Mouse (Mus musculus) urinary bladder, postnatal 10 days (tissue): ENCODE measurements at regions not wholly inside any gene's neighbourhood (a gene's known extent, or its start where the extent isn't known, plus 50 kb on each side); places are given as distances from the start of the nearest gene placed in this dataset.

Experiments used
- DNase-seq: peaks from one replicate; pipeline ENCODE4 v3.0.0; 2022; ENCODE audit warnings: low spot score

DNA sequence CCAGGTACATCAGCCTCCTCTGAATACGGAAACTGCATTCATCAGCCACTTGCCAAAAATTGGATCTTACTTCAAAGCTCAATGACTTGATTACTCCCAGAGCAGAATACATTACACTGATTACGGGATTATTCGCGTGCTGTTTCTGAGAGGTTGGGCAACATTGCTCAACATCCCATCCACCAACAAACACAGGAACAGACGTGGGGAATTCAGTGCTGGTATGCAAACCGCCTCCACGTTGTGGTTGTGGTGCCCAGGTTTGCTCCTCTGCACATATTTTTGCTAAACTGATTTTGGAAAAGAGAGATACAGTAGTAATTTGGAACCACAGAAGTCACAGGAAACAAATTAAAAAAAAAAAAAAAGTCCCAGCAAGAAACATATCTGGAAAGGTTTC, 266.9 kb downstream of the Dhx15 start:
- no peak for DNase-seq

- DNase-seq: no peak
Observed at GRCm38 (mm10) chr5:51922973-51923372, 267.3 kb downstream of the Dhx15 start.

DNA sequence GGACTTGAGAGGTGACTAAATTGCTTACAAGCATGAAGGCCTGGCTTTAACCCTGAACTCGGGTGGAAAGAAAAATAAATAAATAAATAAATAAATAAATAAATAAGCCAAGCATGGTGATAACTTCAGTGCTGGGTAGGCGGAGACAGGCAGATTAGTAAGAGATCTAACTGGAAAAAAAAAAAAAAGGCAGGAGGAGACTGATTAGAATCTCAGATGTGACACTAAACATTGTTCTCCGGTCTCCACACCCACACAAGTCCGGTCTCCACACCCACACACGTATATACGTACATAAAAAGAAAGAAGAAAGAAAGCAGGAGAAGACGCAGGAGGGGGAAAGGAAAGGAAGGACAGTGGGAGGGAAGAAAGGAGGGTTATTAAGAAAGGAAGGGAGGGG, 267.8 kb downstream of the Dhx15 start:
- DNase-seq: no peak

GRCm38 (mm10) chr5:51917812-51918448, 272.4 kb downstream of the Dhx15 start:
- no peak for DNase-seq

DNA sequence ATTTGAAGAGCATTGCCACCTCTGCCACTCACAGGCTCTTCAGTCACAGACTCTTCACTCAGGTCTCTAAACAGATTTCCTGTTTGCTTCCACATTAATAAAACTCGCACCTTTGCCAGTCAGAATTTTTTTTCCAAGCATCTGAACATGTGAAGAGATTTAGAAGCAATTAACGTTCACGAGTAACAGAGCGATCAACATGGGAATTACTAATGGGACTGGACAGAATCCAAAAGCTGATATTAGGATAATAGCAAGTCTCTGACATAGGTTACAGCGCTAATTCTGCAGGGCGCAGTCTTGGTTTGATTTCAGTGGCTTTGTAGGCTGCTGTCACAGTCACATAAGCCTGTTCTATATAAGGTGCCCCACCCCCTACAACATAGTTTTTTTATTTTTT, 275.6 kb downstream of the Dhx15 start:
- DNase-seq: no peak

GRCm38 (mm10) chr5:51908861-51909260, 281.5 kb downstream of the Dhx15 start:
- DNase-seq: no peak

DNA sequence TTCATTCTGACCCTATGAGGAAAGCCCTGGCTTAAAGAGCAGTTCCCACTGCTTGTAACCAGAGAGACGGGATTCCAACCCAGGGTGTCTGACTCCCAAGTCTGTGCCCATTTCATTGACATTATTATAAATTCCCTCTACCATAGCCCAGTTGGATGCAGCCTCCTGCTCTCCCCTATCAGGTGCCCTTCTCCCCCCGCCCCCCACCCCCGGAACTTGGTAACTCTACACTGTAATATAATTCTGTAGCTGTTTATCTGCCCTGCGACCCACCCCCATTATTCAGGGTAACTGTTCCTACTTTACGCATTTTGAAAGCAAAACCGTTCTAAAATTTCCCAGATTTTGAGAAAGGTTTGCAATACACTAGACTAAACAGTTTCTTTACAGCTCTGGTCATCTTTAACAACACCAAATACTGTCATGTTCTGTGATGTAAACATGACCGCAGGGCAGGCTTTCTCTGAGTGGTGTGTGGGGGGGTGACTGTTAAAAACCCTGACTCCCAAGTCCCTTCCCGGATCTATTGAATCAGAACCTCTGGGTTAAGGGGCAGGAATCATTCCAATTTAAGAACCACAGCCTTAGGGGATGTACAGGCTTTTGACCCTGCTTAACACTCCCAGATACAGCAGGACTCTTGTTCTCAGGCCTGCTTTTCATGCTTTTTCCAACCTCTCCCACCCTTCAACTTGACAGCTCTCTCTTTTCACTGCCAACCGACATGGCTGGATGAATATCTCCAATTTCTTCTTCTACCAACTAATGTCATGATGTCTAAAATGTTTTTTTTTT, 283.8 kb downstream of the Dhx15 start:
- no peak for DNase-seq

GRCm38 (mm10) chr5:51894159-51894558, 296.2 kb downstream of the Dhx15 start:
- no peak for DNase-seq

DNA sequence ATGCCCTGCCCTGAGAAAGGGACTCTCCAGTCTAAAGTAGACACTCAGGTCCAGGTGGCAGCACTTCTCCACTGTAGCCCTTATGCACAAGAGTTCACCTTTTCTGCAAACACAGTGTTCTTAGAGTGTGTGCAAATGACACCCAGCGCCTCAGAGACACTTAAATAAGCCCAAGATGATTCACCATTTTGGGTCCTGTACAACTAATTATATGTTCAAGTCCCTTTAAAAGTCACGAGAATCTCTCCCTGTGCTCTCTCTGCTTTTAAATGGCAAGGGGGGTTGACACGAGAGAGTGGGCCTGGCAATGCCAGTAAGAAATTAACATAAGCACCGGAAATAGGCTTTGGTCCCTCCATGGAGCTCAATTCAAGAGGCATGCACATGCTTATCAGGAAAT, 299.0 kb downstream of the Dhx15 start:
- DNase-seq: no peak

DNA sequence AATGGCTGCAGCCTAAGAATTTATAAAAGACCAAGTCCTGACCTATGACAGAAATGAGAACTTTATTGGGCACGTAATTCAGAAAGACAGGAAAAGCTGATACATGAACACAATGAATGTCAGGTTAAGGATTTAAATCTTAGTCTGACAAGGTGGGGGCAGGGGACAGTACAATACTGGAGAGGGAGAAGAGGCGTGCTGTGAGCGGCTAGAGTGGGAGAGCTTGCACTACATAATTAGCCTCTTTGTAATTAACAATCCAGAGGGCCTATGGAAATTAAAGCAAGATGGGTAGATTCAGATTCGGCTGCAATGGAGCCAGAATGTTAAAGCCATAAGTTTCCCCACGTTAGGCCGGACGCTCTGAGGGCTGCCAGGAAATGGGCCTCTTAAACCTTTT, 301.9 kb downstream of the Dhx15 start:
- no peak for DNase-seq

DNA sequence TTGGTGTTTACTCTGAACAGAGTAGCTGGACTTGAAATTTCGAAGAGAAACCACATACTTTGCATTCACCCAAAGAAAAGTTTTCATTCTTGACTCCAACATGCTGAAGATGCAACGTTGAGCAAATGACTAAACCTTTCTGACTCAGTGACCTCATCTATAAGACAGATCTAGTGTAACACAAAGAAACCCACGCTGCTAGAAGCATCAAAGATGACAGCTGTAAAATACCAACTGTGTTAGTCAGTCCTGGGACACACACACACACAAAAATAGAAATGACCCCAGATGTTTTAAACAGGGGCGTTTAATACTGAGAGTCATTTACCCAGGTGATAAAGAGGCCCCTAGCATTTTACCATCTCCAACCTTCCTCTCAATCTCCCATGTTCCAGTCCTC, 307.7 kb downstream of the Dhx15 start:
- DNase-seq: no peak

DNA sequence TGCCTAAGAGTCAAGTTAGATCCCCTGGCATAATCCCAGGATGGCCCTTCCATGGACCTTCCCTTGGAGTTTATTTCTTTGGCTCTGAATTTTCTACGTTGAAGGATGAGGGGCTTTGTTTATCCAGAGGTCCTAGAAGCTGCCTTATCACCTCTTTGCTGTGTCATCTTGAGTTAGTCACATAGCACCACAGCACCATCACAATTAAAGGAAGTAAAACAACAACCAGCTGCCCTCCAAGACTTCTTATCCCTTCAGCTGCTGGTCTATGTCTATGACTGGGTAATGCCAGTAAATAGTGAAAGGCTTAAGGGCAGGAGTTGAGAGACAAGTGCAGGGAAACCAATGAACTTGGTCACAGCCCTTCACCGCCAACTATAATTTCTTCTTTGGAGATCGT, 308.1 kb downstream of the Dhx15 start:
- no peak for DNase-seq

DNA sequence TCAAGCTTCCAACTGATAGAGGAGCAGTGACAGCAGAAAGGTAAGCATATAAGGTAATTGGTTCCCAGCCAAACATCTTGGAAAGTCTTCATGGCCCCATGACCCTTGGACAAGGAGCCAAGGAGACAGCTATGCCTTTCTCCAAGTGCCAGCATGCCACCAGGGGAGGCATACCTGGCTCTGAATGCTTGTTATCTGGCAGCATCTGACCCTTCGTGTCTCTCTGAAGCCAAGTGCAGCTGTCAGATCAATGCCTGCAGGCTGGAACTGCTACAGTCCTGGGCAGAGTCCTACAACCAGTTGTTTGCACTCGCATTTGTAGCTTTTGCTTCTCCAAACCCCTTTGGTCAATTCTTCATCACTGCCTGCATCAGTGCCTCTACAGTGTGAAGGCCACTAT, 309.3 kb upstream of the Ppargc1a start:
- no peak for DNase-seq

- DNase-seq: no peak
Observed at GRCm38 (mm10) chr5:51873571-51873970, 306.0 kb upstream of the Ppargc1a start.

- no peak for DNase-seq
Observed at GRCm38 (mm10) chr5:51871735-51872134, 304.2 kb upstream of the Ppargc1a start.

DNA sequence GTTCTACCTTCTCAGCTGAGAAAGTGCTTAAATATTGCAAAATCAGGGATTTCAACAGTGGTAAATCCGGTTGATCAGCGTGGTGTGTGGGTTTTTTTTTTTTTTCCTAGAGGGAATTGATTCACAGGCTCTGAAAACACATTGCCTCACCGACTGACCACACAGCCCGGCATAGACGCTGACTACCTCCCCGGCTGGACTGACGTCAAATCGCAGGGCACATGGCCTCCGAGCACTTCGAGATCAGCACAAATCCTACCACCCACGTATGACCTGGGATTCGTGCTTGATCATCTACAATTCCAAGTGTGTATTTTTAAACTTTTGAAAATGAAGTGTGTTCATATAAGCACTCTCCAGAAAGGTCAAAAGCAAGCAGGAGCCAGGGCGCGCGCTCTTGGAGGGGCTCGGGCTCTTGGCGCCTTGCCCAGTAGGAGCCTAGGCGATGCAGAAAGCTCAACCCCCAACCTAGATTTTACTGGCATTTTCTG, 300.7 kb upstream of the Ppargc1a start:
- DNase-seq: no peak

DNA sequence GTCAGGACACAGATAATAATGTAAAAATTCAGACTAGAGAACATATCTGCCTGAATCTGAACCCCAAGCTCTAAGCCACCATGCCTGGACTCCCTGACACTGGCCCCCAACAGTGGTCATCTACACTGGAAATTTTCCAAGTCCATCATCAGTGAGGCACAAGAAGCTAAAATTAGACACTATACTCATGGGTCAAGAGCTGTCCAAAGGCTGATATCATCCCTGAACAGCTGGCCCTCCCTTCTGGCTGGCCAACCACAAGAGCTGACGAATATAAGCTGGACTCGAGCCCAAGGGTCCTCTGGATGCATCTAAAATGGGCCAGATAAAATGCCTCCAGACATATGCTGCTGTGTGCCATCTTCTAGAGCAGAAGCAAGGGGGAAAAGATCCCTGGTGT, 298.5 kb upstream of the Ppargc1a start:
- DNase-seq: no peak

DNA sequence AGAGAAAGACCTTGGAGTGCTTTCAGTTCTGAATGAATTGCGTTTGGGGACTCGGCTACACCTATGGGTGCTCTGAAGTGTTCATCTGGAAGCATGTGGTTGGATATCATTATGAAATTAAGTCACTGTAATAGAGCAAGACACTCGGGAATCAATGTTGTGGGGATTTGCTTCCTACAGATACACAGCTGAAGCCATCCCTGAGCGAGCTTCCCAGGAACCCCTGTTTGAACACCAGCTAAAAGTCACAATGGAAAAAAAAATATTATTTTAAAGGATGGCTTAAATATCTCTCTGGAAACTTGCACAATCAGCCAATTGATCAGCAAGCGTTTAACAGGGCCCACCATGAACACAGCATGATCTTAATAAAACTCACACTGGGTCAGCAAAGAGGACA, 293.0 kb upstream of the Ppargc1a start:
- no peak for DNase-seq

- DNase-seq: no peak
Observed at GRCm38 (mm10) chr5:51853456-51854124, 286.1 kb upstream of the Ppargc1a start.

GRCm38 (mm10) chr5:51850091-51850490, 282.6 kb upstream of the Ppargc1a start:
- DNase-seq: no peak

DNA sequence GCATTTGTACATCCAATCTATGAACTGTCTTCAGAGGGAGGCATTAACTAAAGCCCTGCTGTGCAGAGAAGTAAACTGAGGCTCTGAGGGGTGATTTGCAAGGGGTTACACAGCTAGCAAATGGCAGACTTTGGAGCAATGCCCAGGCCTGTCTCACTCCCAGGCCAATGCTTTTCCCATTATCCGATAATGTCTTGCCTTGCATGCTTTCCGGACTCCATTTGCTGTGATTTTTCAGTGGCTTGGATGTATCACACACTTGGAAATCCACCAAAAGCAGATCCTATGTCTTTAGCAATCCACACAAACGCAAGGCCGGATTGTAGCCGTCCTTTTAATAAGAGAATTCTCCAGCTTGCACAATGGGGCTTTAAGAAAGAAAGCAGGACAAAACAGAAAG, 281.7 kb upstream of the Ppargc1a start:
- no peak for DNase-seq

- no peak for DNase-seq
Observed at GRCm38 (mm10) chr5:51842189-51842588, 274.7 kb upstream of the Ppargc1a start.

- DNase-seq: no peak
Observed at GRCm38 (mm10) chr5:51841763-51842162, 274.2 kb upstream of the Ppargc1a start.
